Mouse (Mus musculus) midbrain, embryonic 10.5 days (tissue): ENCODE measurements around the gene Rab3a. TPM values are rescaled to one million over a fixed set of nuclear protein-coding genes. Genes with fewer than 3 reads are reported as not detected.

ENCODE experiments used
- DNase-seq: peaks from one replicate; pipeline ENCODE4 v3.0.0-alpha.2; 2017; ENCODE audit warnings: low spot score
- H3K27ac ChIP-seq: fragments of 300-500 bp; sonication (generic); replicated peaks from 2 replicates; pipeline ENCODE4 v1.5.1; 2016; ENCODE audit warnings: mild to moderate bottlenecking
- H3K27me3 ChIP-seq: fragments of 300-500 bp; sonication (generic); 2 replicates; pipeline ENCODE4 v1.6.1; 2016; ENCODE audit warnings: low read depth, mild to moderate bottlenecking; ENCODE audit not compliant: poor library complexity, severe bottlenecking
- H3K36me3 ChIP-seq: fragments of 300-500 bp; sonication (generic); 2 replicates; pipeline ENCODE4 v1.6.1; 2016; ENCODE audit warnings: mild to moderate bottlenecking, moderate library complexity
- H3K4me1 ChIP-seq: fragments of 300-500 bp; sonication (generic); 2 replicates; pipeline ENCODE4 v1.6.1; 2016
- H3K4me3 ChIP-seq: fragments of 300-500 bp; sonication (generic); 2 replicates; pipeline ENCODE4 v1.5.1; 2016; ENCODE audit warnings: mild to moderate bottlenecking, moderate library complexity
- H3K9me3 ChIP-seq: fragments of 300-500 bp; sonication (generic); replicated peaks from 2 replicates; pipeline ENCODE4 v1.6.1; 2016; ENCODE audit warnings: mild to moderate bottlenecking
- WGBS: fragments of 180-500 bp; shearing (Covaris S2); methylation state at CpG from one replicate; pipeline ENCODE4 v1.1.7; 2016; 5-methylcytosine and 5-hydroxymethylcytosine counted together
- polyA plus RNA-seq: library from polyadenylated mRNA; unstranded; fragments of >200 nt; fragmentation: Nextera tagmentation; extraction: Ambion mirVana; gene quantifications from 2 replicates; pipeline ENCODE4 v1.2.1, GENCODE M21; 2016

Rab3a gene
- polyA plus RNA-seq: 17.2 and 40.7 TPM in 2 replicates

GRCm38 (mm10) chr8:70754043-70754870 lies at the start of gene Rab3a:
Rab3a (plus strand) TSS chr8:70754679.
- Histone ChIP-seq H3K9me3 (no peaks in the 10 kb centered on the region), H3K4me1 (peaks cover 40% of the 10 kb centered on the region), H3K4me3 (peak within 1 kb of the TSS; percentile 78), H3K27me3 (peaks cover 26% of the 10 kb centered on the region), H3K27ac (peak within 1 kb of the TSS; percentile 84), H3K36me3 (peaks cover 24% of the 10 kb centered on the region)
- peak; percentile 97 for DNase-seq
- 9% methylated on average over 37 of the region's 37 CpGs for WGBS

- no peak for DNase-seq
- Histone ChIP-seq H3K36me3 (peaks cover 8% of the 10 kb centered on the region; the same call in 1 of the 2 replicates), H3K9me3 (no peaks in the 10 kb centered on the region), H3K4me3 (no peak overlapping the region), H3K27ac (no peak overlapping the region), H3K4me1 (peaks cover 5% of the 10 kb centered on the region; the same call in 1 of the 2 replicates), H3K27me3 (no peaks in the 10 kb centered on the region)
- WGBS: 90% methylated on average over 14 of the region's 14 CpGs
Observed at GRCm38 (mm10) chr8:70708281-70708680, 46.2 kb upstream of the Rab3a start.

- Histone ChIP-seq H3K9me3 (no peaks in the 10 kb centered on the region), H3K4me1 (peaks cover 11% of the 10 kb centered on the region), H3K36me3 (no peaks in the 10 kb centered on the region), H3K4me3 (no peak overlapping the region), H3K27me3 (no peaks in the 10 kb centered on the region), H3K27ac (no peak overlapping the region)
- no peak for DNase-seq
- WGBS: 94% methylated on average over 9 of the region's 9 CpGs
Observed at GRCm38 (mm10) chr8:70709794-70710193, 44.7 kb upstream of the Rab3a start.

DNA sequence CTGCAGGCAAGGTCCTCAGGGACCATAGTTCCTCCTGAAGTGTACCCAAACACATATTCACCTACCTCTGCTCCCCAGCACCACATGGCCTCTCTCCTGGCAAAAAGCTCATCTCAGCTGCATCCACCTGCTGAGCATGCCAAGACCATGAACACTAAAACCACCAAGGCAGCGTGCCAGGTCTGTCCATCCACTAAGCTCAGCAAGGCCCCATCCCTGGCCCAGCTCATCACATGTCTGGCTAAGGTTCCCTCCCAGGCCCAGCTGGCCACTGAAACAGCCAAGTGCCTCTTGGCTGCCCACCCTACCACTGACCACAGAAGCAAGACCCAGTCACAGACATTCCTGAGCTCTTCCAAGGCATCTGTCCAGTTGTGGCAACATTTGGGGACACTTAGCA lies 44.2 kb upstream of the Rab3a start:
- no peaks in the 10 kb centered on the region for H3K36me3 ChIP-seq
- WGBS: 91% methylated on average over 1 of the region's 1 CpGs
- H3K27ac ChIP-seq: no peak overlapping the region
- DNase-seq: no peak
- H3K9me3 ChIP-seq: no peaks in the 10 kb centered on the region
- peaks cover 11% of the 10 kb centered on the region for H3K4me1 ChIP-seq
- H3K4me3 ChIP-seq: no peak overlapping the region
- no peaks in the 10 kb centered on the region for H3K27me3 ChIP-seq

DNA sequence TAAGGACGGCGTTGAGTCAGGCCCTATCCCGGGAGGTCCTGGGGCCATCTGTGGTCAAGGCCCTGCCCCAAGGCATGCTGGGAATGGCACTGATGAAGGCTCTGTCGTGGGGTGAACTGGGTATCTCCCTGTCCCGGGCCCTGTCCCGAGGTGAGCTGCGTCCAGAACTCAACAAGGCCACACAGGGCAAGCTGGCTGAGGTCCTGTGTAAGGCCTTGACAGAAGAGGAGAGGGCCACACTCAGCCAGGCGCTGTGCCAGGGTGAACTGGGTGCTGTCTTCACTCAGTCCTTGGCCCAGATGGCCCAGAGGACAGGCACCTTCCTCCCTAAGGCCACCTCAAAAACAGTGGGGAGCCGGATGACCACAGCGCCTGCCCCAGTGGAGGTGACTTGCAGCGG lies 43.4 kb upstream of the Rab3a start:
- H3K27ac ChIP-seq: no peak overlapping the region

DNA sequence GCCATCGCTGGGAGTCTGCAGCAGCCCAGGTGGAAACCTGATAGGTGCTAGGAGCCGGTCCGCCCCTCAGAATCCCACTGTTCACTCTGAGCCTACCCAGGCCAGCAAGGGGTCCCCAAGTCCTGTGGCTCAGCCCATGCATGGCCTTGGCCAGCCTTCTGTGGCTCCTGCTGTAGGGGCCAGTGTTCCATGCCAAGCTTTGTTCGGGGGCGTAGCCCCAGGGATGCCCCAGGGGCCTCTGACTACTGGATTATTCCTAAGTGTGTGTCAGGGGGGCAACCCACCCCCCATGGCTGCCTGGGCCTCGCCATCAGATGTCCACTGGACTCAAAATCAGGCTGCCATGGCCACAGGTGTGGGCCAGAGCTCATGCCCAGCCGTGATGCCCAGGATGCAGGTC lies 40.5 kb upstream of the Rab3a start:
- H3K4me3 ChIP-seq: no peak overlapping the region
- H3K27ac ChIP-seq: peak overlapping the region; percentile 47; the same call in 1 of the 2 replicates
- no peaks in the 10 kb centered on the region for H3K9me3 ChIP-seq
- peaks cover 15% of the 10 kb centered on the region for H3K27me3 ChIP-seq
- no peaks in the 10 kb centered on the region for H3K36me3 ChIP-seq
- WGBS: 83% methylated on average over 7 of the region's 7 CpGs
- no peak for DNase-seq
- peaks cover 15% of the 10 kb centered on the region for H3K4me1 ChIP-seq

More for the DNA sequence above, 43.4 kb upstream of the Rab3a start:
- no peak for DNase-seq
- Histone ChIP-seq H3K27me3 (no peaks in the 10 kb centered on the region), H3K36me3 (no peaks in the 10 kb centered on the region), H3K9me3 (no peaks in the 10 kb centered on the region), H3K4me3 (no peak overlapping the region), H3K4me1 (peaks cover 11% of the 10 kb centered on the region)
- 88% methylated on average over 11 of the region's 11 CpGs for WGBS

- peaks cover 20% of the 10 kb centered on the region for H3K27me3 ChIP-seq
- H3K4me3 ChIP-seq: no peak overlapping the region
- H3K4me1 ChIP-seq: peaks cover 15% of the 10 kb centered on the region
- no peaks in the 10 kb centered on the region for H3K9me3 ChIP-seq
- no peaks in the 10 kb centered on the region for H3K36me3 ChIP-seq
- no peak for DNase-seq
- 83% methylated on average over 2 of the region's 2 CpGs for whole genome bisulfite sequencing
- no peak overlapping the region for H3K27ac ChIP-seq
Observed at GRCm38 (mm10) chr8:70715086-70715485, 39.4 kb upstream of the Rab3a start.

DNA sequence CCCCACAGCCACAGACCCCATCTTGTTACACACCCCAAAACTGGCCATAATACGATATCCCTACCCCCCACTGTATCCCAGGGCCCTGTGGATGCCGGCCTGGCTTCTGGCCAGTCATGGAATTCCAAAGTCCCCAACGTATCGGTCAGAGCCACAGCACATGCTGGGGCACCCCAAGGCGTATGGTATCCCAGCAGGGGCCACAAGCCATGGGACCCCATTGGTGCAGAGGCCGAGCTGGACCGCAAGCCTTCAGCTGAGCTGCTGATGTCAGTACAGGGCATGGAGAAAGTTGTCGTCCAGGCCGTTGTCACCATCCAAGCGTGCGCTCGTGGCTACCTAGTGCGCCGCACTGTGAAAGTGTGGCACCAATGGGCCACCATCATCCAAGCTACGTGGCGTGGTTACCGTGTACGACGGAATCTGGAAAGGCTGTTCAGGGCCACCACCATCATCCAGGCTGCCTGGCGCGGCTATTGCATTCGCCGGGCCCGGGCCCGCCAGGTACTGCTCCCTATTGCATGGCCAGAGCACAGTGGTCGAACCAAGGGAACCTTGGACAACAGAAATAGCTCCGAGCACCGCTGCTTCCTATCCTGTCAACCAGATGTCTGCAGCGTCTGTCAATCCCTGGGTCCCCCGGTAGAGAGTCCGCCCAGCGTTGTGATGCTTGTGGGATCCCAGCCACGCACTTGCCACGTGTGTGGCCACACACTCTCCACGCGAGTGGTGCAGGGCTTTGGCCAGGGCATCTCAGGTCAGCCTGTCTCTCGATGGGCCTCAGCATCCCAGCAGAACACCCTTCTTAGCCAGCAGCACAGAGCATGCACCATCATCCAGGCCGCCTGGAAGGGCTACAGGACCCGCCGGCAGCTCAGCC lies 37.7 kb upstream of the Rab3a start:
- Histone ChIP-seq H3K36me3 (no peaks in the 10 kb centered on the region), H3K27me3 (peaks cover 24% of the 10 kb centered on the region), H3K27ac (no peak overlapping the region; the same call in 1 of the 2 replicates), H3K9me3 (no peaks in the 10 kb centered on the region), H3K4me1 (peaks cover 15% of the 10 kb centered on the region), H3K4me3 (no peak overlapping the region)
- WGBS: 86% methylated on average over 40 of the region's 40 CpGs
- no peak for DNase-seq

DNA sequence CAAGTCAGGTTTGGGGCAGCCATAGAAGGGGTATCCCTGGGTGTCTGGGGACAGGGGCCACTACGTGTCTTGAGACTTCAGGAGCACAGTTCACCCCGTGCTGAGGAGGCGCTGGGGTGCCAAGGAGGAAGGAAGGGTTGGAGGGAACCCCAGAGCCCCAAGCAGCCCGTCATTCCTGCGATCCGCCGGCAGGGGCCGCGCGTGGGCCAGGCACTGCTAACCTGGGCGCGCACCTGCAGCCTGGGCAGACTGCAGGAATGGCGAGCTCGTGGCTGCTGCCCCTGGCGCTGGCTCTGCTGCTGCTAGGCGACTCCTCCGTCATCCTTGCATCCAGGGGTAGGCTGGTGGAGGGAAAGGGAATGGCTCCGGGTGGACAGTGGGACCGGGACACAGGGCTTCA lies 36.2 kb upstream of the Rab3a start, which contains the start of gene Gm3336:
Gene Gm3336, plus strand, starts transcription at position 247 of the 400 bp plus-strand sequence.
- H3K9me3 ChIP-seq: no peaks in the 10 kb centered on the region
- peak; percentile 54 for DNase-seq
- peaks cover 26% of the 10 kb centered on the region for H3K27me3 ChIP-seq
- H3K4me1 ChIP-seq: peaks cover 14% of the 10 kb centered on the region
- no peak within 1 kb of the TSS for H3K27ac ChIP-seq
- no peaks in the 10 kb centered on the region for H3K36me3 ChIP-seq
- WGBS: 2% methylated on average over 19 of the region's 19 CpGs
- H3K4me3 ChIP-seq: peak within 1 kb of the TSS; percentile 22; the same call in 1 of the 2 replicates

- peaks cover 26% of the 10 kb centered on the region for H3K27me3 ChIP-seq
- H3K4me1 ChIP-seq: peaks cover 7% of the 10 kb centered on the region
- WGBS: 66% methylated on average over 9 of the region's 9 CpGs
- DNase-seq: no peak
- H3K27ac ChIP-seq: no peak overlapping the region
- H3K4me3 ChIP-seq: no peak overlapping the region
- H3K9me3 ChIP-seq: no peaks in the 10 kb centered on the region
- H3K36me3 ChIP-seq: no peaks in the 10 kb centered on the region
Observed at GRCm38 (mm10) chr8:70719796-70720270, 34.6 kb upstream of the Rab3a start.

DNA sequence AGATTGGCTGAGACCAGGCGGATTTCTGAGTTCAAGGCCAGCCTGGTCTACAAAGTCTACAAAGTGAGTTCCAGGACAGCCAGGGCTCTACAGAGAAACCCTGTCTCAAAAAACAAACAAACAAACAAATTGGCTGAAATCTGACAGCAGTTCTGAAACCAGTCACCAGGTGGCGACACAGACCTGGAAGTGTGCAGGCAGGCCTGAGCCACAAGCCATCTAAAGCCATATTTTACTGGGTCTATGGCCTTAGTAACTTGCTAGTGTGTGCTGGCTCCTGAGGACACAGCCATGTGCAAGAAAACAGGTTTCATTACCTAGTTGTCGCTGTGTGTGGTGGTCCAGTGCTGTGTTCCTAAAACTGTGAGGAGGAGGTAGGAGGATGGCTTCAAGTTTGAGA lies 33.7 kb upstream of the Rab3a start:
- peaks cover 7% of the 10 kb centered on the region for H3K4me1 ChIP-seq
- no peak overlapping the region for H3K4me3 ChIP-seq
- DNase-seq: peak; percentile 78
- H3K9me3 ChIP-seq: no peaks in the 10 kb centered on the region
- H3K27ac ChIP-seq: no peak overlapping the region
- WGBS: 4% methylated on average over 3 of the region's 3 CpGs
- no peaks in the 10 kb centered on the region for H3K36me3 ChIP-seq
- peaks cover 27% of the 10 kb centered on the region for H3K27me3 ChIP-seq

DNA sequence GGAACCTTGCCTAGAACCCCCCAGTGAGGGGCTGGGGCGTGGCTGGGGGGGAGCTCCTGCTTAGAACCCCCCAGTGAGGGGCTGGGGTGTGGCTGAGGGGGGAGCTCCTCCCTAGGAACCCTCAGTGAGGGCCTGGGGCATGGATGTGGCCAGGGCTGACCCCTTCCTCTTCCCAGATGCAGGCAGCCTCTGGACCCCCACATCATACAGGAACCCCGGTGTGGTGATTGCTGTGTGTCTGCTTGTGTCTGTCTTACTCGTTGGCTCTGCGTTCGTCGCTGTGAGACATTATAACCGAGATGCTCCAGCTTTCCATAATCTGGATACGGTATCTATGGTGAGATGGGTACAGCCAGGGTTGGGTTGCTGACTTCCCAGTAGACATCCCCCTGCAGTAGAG lies 32.9 kb upstream of the Rab3a start:
- WGBS: 84% methylated on average over 8 of the region's 8 CpGs
- no peaks in the 10 kb centered on the region for H3K9me3 ChIP-seq

More for the DNA sequence above, 32.9 kb upstream of the Rab3a start:
- no peak overlapping the region for H3K27ac ChIP-seq
- H3K27me3 ChIP-seq: peaks cover 33% of the 10 kb centered on the region
- H3K4me3 ChIP-seq: no peak overlapping the region
- no peaks in the 10 kb centered on the region for H3K36me3 ChIP-seq
- no peak for DNase-seq
- peaks cover 8% of the 10 kb centered on the region for H3K4me1 ChIP-seq
